Mouse (Mus musculus): ENCODE results near the gene Lta. TPM values are rescaled to one million over a fixed set of nuclear protein-coding genes. Genes with fewer than 3 reads are reported as not detected.
"Not testable (repeated sequence)": the region's sequence is repeated elsewhere in the genome, so short reads cannot be mapped to it uniquely, and the experiment has no call there.

The Lta gene
- total RNA-seq, 2 experiments from 2014 or later: 0.31 to 0.32 TPM

DNA sequence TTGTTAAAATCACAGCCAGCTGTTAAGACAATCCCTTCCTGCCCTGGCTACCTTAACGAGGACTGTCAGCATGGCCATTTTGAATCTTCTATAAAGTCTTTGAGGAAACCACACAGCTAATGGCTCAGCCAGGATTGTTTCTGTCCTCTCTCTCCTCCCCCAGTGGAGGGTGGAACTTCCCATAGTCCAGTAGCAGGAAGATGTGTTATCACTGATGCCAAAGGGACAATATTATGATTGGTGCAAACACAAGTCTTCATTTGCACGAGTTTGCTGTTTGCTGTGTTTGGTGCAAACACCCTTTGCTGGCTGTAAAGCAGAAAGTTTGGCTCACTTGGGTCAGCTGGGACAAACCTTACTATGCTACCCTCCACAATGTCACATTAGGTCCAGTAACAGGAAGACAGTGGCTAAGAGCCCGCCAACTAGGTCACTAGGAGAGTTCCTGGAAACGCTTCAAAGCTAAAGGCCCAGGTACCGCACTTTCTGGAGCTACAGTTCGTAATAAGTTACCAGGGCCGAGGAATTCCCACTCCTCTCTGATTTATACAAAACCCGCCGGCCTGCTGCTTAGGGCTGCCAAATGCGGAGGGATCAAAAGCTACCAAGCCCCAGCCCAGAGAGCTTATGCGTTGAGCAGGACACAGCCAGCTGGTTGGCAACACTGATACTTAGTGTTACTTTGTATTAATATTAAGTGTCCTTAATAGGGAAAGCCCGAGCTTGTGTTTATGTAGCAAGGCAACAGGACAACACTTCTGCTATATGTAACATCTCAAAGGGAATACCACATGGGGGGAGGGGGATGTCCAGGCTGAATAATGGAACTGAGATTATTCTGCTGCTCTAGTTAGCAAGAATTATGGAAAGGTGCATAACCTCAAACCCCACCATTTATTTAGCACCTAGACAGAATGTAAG is 35.5 kb upstream of the Lta start:
- no peak for DNase-seq (ENCODE audit: low spot score in 2 of 2)

DNA sequence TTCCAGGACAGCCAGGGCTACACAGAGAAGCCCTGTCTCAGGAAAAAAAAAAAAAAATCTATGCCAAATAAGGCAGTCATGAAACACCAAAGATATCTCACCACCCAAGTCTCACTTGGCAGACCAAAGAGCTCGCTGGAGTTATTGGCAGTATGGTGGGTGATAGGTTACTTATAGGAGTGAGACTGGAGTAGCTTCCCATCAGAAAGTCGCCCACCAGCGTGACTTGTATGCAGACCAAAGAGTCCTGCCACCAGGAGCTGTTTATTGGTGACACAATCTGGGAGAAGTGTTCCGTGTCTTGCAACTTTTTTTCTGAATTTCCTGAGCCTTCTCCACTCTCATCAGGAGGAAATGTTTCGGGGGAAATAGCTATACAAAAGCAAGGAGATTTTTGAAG is 34.5 kb upstream of the Lta start:
- no peak for DNase-seq (ENCODE audit: low spot score in 2 of 2)

DNA sequence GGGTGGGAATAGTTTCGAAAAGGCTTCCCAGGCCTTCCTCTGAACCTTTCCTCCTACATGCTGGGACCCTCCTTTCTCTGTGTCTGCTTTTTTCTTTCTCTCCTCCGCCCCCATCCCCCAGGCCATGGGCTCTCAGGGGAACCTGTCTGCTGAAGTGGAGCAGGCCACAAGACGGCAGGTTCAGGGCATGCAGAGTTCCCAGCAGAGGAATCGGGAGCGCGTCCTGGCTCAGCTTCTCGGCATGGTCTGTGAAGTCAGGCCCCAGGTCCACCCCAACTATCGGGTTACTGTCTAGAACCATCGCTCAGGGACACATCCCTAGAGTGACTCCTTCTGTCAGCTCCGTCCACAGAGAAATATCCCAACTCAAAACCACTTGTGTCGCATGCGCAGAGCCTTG is 32.4 kb upstream of the Lta start:
- DNase-seq (ENCODE audit: low spot score in 2 of 2): no peak

DNA sequence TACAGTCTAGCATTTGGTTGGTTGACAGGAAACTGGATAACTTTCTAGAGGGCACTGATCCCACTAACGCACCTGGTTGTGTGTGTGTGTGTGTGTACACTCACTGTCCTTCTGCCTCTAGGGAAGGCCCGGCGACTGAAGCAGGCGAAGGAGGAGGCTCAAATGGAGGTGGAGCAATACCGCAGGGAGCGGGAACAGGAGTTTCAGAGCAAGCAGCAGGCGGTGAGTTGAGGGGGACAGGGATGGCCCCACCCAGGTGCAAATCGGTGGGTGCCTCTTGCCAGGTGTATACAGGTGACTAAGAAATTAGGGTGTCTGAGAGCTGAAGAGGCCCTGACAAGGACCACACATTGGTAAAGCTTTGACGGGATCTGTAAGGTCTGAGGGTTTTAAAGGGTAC is 31.8 kb upstream of the Lta start:
- DNase-seq (ENCODE audit: low spot score in 2 of 2): no peak

DNA sequence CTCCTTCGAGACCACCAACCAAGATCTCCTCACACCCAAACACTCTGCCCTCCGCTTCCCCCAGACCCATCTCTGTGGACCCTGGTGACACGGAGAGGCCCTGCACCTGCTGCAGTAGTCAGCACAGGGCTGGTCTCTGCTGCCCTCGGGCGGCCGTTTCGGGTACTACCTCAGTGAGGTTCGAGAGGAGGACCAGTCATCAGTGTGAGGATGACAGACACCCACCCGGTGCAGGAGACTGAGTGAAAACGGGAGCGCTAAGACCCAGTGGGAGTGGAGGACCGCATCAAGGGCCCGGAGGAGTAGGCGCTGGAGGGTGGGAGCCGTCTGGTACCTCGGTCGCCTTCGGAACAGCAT is 31.2 kb upstream of the Lta start:
- peak; percentile 95 for DNase-seq (ENCODE audit: low spot score in 2 of 2)

DNA sequence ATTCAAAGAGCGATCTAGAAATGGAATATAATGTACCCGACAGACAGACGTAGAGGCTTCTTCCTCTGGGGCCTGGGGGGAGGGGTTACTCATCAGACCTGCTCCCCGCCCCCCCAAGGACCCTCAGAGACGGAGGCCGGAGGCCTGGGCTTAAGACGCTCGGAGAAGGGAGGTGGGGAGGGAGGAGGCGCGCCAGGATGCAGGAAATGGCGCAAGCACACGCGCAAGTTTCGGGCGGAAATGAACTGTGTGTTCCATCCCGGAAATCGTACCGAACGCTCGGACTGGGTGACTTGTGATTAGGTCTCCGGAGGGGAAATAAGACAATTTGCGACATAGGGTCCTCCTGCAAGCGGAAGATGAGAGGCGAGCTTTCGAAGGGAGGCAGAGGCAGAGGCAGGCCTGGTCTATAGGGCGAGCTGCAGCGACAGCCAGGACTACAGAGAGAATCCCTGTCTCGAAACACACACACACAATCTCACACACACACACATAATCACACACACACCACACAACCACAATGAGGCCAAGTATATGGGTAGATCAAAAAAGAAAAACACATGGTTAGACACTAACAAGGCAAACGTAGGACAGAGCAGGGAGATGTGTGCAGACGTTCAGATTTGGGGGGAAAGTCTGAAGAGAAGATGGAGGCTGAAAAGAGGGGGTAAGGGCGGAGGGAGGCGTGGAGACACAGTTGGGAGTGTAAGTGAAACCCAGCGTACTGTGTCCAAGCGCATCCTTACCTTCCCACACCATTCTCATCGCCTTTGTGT is 30.7 kb upstream of the Lta start, which contains the start of gene Nfkbil1:
TSS of gene Nfkbil1 (minus strand) at position 179 of the 776 bp plus-strand sequence.
- peak; percentile 72 to 89 for DNase-seq (ENCODE audit: low spot score in 2 of 2)

DNA sequence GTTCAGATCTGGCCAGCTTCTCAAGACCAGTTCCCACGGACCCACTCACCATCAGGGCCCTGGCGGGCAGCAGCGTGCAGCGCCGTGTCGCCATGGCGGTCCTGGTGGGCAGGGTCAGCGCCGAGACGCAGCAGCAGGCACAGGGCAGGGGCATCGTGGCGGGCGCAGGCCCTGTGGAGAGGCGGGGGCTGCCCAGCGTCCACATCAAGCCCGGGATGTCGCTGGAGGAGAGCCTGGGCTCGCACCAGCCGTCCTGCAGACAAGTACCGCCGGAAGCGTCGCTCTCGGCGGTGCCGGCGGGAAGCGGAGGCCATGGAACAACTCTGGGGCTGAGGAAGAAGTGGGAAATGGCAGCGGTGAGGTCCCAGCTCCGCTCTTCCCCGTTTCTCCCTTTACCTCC is 29.8 kb upstream of the Lta start:
- DNase-seq (ENCODE audit: low spot score in 2 of 2): peak in 1 of 2 experiments; percentile 46

DNA sequence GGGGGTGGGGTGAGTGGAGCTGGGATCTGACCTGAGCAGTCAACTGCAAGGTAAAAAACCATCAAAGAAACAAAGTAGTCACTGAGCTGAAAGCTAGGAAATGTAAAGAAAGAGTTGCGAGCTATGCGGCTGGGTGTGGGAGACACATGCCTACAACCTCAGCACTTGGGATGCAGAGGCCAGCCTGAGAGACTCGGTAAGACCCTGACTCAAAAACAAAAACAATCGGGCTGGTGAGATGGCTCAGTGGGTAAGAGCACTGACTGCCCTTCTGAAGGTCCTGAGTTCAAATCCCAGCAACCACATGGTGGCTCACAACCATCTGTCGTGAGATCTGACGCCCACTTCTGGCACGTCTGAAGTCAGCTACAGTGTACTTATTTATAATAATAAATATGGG is 28.9 kb upstream of the Lta start:
- DNase-seq (ENCODE audit: low spot score in 2 of 2): not testable (repeated sequence)

DNA sequence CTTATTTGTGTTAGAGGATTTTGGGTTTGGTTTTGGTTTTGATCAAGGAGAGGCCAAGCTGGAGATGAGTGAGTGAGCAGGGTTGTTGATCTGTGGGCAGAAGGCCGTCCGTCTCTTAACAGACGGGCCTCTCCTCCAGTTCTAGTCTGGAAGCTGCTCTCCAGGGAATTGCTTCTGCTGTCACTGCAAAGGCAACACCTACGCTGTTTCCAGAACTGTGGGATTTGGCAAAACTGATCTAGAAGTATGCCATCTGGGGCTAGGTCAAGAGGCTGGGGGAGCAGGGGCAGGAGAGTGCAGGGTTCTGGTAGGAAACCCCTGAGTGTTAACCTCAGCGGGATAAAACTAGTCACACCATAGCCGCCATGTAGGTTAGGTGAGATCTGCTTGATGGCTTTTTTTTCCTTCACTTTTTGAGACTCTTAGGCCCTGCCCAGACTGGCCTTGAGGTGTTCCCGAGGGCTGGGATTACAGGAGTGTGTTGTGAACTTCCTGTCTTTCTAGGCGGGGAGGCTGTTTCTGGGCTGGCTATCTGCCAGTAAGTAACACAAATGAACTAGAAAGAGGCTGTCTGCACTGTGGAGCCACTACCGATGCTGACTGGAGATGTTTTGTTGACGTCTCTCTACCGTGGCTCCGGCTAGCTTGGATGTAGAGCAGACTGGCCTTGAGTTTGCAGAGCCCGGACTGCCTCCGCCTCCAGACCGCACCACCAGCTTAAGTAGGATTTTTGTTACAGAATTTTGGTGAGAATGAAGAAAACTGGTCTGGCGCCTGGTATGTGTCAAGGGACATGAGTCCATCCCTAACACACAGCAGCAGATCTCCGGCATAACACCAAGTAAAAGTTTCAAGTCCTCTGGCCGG is 28.2 kb upstream of the Lta start, which contains the start of gene Atp6v1g2:
TSS of gene Atp6v1g2 (plus strand) at position 547 of the 867 bp plus-strand sequence.
- no peak for DNase-seq (ENCODE audit: low spot score in 2 of 2)

DNA sequence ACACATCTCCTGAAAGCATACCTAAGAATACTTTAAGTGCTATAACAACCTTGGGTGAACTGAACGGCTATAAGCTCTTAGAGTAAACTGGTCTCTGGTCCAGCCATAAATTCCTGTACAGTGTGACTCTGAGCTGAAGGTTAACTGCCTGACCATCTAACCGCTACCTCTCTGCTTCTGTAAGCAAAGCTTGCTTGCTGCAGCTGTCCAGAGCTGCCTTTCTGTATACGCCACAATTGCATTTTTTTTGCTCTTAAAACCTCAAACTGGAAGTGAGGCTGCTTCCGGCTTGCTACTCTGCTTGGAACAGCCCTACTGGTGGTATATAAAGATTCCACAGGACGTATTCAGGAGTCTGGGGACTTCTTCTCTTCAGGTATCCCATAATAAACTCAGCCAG is 27.5 kb upstream of the Lta start:
- DNase-seq (ENCODE audit: low spot score in 2 of 2): no peak

DNA sequence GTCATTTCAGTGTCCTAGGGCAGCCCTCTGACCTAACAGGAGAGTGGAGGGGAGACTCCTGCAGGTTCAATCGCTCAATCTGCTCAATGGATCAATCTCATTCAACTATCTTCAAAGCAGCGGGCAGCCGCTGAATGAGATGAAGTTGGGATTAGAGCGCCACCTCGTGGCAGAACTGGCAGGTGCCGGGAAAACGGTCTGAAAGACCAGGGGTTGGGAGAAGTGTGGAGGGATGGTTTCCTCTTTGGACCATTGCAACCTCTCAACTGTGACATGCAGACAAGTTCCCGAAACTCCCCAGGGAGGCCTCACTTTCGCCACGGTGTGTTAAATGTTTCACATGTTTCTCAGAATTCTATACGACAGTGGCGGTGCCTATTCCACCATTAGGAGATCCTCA is 26.9 kb upstream of the Lta start:
- DNase-seq (ENCODE audit: low spot score in 2 of 2): peak; percentile 73 to 83

DNA sequence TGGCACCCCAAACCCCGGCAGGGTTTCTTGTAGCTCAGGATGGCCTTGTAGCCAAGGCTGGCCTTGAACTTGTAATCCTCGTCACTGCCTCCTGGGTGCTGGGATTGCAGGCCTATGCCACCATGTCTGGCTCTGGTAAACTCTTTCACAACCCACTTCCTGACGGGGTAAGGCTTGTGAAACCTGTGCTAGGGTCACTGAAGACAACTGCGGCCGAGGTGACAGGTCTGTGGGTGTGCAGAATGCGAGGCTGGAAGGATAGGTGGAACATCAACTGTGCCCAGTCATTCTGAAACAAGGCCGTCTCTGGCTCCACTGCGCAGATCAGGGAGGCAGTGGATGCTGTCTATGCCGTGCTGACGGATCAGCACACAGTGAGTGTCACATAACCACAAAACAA is 25.9 kb upstream of the Lta start:
- no peak for DNase-seq (ENCODE audit: low spot score in 2 of 2)

DNA sequence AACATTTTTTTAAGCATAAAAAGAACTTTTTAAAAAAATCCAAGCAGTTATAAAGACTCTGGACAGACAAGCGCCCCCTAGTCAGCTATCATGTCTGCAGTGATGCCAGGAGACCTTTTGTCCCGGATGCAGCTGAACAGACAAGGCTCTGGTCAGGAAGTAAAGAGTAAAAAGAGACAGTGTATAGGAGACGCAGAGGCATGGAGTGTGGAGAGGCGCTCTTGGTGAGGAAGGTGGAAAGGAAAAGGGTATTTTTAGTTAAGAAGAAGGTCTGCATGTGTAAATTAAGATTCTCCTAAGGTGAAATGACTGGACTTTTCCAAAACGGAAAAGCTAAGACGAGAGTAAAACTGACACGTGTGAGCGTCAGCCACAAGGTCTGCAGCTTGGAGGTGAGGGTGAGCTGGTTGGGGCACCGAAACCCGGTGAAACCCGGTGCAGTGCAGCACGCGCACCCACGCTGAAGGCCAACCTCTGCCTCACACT is 21.5 kb upstream of the Lta start:
- no peak for DNase-seq (ENCODE audit: low spot score in 2 of 2)

DNA sequence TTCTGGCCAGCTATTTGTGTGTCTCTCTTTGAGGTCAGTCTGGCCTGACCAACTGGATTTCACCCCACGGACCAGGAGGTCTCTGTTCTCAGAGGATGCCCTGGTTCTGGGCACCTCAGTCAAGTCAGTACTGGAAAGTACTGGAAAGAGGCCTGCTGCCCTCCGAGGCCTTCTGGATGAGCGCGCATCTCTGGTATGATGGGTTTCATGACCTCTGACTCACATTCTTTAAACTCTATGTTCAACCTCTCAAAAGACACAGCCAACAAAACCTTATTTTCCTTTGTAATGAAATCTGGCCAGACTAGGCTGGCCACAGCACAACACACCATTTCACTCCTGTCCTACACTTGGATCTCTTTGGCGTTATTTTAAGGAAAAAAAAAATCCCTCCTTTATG is 20.3 kb upstream of the Lta start:
- no peak for DNase-seq (ENCODE audit: low spot score in 2 of 2)

DNA sequence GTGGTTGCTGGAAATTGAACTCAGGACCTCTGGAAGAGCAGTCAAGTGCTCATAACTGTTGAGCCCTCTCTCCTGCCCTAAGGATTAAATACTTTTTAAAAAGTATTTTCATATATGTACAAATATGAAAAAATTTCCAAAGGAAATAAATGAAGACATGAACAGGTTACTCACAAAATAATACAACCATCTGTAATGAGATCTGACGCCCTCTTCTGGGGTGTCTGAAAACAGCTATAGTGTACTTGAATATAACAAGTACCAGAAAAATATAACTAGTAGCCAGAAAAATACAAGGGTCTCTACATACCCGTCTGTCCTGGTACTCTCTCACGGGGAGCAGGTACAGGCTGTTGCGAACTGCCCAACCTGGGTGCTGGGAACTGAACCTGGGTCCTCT is 19.5 kb upstream of the Lta start:
- DNase-seq (ENCODE audit: low spot score in 2 of 2): no peak

DNA sequence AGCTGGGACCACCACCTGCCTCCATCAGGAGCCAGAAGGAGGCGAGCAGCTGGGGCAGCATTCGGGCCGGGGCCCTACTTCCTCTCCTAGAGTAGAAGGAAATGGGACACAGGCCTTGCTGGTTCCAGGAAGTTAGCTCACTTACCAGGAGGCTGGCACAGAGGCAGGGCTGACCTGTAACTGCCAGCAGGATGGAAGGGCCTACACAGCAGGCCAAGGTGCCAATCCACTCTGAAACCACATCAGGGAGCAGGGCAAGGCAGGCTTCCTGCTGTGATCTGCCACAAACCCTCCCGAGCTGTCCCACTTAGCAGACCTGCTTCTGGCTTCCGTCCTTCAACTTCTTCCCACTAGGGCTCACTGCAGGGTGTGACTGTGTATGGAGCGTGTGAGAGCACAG is 17.1 kb upstream of the Lta start:
- DNase-seq (ENCODE audit: low spot score in 2 of 2): no peak

DNA sequence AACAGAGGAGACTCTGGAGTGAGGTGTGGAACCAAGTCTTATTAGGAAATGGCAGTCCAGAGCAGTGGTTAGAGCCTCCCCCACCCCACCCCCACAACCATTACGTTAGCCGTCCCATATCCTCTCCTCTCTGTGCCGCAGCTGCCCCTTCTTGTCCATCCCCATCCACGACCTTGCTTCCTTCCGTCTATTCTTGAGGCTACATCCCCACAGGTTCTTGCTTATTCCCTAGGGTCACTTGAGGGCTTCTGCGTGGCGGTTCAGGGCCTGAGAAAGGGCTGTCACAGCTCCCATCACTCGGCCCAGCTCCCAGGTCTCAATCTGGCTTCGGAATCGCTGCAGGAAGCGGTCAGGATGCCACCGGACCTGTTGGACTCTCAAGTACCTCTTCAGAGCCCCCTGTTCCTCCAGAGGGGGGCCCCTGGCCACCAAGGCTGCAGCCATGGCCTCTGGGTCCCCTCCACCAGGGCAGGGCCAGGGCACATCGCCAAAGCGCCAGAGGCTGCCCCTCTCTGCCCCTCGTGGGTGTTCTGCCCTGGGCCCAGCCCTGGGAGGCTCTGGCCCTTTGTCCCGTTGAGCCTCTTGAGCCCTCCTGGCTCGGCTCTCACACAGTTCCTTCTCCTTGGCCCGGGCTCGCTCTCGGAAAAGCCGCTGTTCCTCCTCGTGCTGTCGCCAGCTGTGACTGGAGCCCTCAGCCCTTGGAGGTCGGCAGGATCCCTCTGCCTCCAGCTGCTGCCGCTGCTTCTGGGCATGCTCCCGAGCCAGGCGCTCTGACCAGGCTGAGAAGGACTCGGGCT is 15.2 kb upstream of the Lta start, which contains the start of gene Gm16181:
TSS of gene Gm16181 (plus strand) at position 679 of the 797 bp plus-strand sequence.
- peak in 1 of 2 experiments; percentile 60 for DNase-seq (ENCODE audit: low spot score in 2 of 2)

DNA sequence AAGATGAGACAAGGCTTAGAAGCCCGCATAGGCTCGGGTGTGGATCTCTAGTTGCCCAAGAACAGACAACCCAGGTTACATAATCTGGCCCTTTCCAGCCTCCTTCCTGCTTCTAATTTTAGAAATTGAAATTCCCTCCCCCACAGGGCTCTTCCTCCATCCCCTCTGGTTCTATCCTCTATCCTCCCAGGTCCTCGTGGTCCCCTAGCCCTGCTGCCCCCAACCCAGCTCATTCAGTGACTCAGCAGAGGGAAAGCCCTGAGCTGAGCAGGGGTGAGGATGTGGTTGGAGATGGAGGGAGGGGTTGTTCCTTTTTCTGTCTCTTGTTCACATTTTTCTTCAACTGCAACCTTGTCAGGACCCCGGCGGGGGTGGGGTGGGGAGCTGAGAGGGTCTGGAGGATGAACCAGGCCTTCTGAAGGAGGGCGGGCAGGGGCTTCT is 14.5 kb upstream of the Lta start:
- no peak for DNase-seq (ENCODE audit: low spot score in 2 of 2)

DNA sequence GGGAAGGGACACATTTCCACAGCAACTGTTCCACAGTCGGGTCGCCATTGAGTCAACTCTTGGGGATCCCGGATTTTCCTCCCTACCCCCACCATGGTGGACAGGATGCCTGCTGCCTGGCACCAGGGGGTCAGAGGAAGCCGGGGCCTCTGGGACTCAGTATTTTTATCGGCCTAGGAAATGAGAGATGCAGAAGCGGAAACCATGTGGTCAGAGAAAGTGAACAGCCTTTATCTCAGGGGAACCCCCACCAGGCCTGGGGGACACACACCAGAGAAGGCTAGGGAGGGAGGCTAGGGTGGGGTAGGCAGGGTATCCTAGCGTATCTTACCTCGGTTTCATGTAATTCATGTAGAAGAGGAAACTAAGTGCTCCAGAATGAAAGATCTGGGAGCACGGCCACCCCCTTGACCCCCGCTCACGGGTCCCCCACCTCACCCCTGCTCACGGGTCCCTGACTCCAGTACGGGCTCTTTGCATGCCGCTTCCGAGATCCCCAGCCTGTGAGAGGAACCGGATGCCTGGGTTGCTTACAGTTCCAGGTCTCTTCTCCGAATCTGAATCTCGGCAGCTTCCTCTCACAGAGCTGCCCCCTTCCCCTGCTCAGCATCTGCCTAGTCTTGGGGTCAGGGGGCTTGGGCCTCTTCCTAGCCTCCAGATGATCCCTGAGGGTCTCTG is 13.5 kb upstream of the Lta start:
- DNase-seq (ENCODE audit: low spot score in 2 of 2): no peak

DNA sequence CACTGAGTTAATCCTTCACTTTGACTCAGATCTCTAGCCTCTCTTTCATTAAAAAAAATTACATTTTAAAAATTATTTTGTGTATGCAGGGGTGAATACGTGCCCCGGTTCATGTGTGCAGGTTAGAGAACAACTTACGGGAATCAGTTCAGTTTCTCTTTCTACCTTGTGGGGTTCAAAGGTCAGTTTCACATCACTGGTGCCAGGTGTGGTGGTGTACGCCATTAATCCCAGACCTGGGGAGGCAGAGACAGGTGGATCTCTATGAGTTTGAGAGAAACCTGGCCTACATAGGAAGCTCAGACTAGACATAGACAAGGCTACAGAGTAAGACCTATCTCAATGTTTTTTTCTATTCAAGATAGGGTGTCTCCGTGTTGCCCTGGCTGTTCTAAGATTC is 7.9 kb upstream of the Lta start:
- DNase-seq (ENCODE audit: low spot score in 2 of 2): no peak
